Mouse (Mus musculus) hematopoietic stem cell, adult 5-6 weeks (primary cell): ENCODE measurements at regions not wholly inside any gene's neighbourhood (a gene's known extent, or its start where the extent isn't known, plus 50 kb on each side); places are given as distances from the start of the nearest gene placed in this dataset.
A peak's percentile ranks its signal among the peaks of the same experiment; 100 is the strongest.
"Not testable (repeated sequence)": the region's sequence is repeated elsewhere in the genome, so short reads cannot be mapped to it uniquely, and the experiment has no call there.

Experiments used
- ATAC-seq, 2 experiments: fragments of 125-278 bp in 1 of 2; replicated peaks in 1 of 2; 2 replicates each; pipeline ENCODE4 v1.8.0; 2016 to 2017; ENCODE audit warnings: inconsistent platforms in 2 of 2, mild to moderate bottlenecking in 2 of 2, moderate number of reproducible peaks in 2 of 2, low read depth in 1 of 2, moderate TSS enrichment in 1 of 2; ENCODE audit not compliant: low FRiP score in 2 of 2, poor library complexity in 2 of 2, severe bottlenecking in 2 of 2, insufficient read depth in 1 of 2, low TSS enrichment in 1 of 2

DNA sequence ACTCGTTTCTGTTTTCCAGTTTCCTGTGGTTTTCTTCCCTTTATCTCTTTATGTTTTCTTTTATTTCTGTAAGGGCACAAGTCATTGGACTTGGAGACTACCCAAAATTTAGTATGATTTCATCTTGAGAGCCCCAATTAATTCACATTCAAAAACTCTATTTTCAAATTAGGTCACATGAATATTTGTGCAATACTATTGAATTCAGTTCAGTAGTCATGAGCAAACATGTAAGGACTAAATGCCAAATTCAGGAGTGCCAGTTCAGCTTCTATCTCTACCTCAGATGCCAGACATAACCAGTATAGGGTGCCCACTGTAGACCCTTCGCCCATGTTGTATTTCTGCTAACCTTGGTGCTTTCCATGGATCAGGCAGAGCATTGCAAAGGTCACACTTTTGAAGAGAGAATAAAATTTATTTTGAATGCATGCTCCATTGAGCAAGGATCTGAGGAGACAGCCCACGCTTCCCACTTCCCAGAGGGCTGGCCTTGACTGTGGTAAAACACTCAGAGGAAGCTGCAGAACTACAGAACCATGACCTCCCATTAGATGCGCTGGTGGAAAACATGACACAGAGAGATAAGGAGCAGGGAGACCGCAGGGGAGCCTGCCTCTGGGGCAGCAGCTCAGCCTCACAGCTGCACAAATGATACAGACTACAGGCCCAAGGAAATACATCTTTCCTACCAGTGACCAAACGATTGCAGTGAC lies 135.9 kb upstream of the Plxna2 start:
- peak in 1 of 2 experiments; percentile 12; a peak in 1 of 4 replicates for ATAC-seq

DNA sequence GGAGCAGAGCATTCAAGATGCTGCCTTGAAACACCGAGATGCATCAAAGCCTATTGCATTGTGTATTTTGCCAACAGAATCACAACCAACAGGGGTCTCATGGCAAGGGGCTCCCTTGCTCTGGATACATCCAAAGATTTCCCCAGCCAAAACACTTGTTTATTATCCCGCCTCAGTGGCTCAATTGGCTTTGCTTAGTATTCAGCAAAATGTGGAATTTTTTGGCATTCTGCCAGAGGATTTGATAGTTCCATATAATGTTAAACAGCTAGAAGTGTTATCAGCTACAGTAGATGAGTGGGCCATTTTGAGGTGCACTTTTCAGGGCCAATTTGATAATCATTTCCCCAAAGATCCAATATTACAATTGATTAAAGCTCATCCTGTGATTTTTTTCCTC lies 146.7 kb upstream of the Plxna2 start:
- not testable (repeated sequence) for ATAC-seq

DNA sequence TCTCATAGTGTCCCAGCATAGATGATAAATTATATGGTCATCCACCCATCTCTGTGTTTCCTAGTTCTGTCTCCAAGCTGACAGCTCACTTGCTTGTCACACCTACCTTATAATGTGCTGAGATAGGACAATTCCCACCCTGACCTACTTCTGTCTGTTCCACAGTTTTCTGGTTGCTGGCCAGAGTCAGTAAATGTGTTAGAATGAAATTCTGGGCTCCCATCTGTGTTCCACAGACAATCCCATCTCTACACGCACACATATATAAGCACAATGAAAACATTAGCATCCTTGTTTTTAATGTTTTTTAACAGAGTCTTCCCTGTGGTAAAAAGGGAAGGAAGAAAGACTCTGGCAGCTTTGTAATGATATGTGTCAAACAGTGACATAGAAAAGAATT lies 165.5 kb upstream of the Plxna2 start:
- ATAC-seq: no peak

DNA sequence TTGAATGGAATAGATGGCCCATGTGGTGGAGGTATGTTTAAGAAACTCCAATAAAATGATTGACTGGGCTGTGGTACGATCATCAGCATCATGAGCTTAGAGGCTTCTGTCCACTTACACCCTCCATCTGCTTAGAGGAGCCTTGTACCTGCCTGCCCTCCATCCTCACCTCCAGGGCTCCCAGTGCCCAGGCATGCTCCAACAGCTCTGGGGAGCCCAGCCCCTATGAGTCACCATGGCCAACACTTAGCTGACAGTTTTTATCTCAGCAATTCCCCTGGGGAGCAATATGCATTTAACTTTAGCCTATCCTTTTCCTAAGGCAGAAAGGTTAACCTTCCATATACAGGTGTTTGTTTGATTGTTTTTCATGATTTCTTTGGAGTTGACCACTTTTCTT lies 174.3 kb upstream of the Plxna2 start:
- ATAC-seq: no peak

DNA sequence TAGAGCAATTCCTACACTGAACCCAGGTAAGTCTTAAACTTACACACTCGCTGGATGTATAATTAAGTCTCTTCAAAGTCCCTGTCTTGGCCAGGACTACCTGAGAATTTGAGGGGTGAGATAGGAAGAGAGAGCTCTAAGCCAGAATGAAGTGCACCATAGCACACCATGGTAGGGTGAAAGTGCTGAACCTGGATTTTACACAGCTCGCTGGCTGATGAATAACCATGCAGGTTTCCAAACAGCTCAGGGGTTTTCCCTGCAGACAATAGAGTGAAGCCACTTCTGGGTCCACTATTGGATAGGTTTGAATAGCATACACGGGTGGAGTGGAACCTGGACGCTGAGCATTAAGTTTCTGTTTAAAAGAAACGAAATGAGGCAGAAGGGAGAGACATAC lies 180.7 kb upstream of the Plxna2 start:
- no peak for ATAC-seq

DNA sequence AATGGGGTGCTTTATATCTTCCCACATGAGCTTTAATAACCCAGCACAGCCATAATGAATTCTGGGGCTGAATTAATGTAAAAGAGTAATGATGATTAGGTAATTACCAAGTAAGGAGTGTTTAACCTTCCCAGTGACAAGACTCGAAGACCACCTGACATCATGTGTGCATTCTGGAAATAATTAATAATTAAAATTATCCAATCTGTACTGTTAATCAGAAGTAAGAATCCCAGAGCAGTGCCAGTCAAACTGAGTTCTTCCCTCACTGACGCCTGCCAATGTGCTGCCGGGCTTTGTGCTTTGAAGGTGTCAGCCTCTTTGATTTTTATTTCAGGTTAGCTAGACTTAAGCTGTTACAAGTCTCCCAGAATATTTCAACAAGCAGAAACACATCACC lies 183.0 kb upstream of the Plxna2 start:
- no peak for ATAC-seq

DNA sequence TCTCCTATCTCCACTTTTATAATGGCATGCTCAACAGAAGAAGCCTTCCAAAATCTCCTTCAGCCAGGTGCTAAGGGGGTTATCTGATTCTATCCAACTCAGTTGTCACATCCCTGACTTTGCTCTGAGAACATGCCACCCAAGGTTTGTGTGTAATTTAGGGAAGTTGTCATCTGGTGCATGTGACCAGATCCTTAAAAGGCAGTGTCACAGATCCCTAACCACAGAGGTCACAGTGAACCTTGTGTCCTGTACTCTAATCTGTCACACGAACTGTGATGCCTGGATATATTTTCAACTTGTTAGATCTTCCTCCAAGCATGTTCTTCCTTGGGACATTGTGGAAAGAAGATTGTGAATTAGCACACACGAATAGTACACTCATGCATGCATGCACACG lies 189.4 kb upstream of the Plxna2 start:
- ATAC-seq: peak; percentile 56 to 63; a peak in 3 of 4 replicates

DNA sequence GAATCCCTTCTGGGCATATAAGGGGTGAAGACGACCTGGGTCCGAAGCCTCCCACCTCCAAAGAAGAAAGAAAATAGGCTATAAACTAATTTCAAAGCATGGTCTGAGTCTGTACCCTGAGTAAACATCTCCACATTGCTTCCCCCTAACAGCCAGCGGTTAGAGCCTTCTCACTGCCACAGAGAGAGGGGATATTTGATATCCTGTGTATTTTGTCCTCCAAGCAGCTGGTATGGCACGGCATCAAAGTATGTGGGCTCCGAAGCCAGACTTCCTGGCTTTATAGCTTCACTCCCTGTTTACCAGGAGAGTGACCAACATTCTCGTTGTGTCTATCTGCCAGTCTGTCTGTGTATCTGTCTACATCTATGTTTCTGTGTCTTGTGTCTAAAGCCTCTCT lies 191.7 kb upstream of the Plxna2 start:
- no peak for ATAC-seq

DNA sequence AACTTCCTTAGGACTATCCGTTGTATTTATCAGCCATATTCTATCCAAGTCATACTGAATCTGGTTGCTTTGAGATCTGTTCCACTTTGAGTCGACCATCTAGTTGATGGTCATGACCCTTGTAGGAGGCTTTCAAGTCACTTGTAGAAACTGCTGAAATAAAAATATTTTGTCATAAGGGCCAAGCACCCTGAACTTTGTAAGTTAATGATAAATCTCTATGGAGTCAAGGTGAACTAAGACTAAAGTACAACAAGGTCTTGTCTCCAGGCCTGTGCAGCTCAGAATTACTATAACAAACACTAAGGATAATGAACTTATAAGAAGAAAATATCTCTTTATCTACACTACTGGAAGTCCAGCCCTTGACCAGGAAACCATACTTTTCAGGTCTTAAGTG lies 193.8 kb upstream of the Plxna2 start:
- no peak for ATAC-seq

DNA sequence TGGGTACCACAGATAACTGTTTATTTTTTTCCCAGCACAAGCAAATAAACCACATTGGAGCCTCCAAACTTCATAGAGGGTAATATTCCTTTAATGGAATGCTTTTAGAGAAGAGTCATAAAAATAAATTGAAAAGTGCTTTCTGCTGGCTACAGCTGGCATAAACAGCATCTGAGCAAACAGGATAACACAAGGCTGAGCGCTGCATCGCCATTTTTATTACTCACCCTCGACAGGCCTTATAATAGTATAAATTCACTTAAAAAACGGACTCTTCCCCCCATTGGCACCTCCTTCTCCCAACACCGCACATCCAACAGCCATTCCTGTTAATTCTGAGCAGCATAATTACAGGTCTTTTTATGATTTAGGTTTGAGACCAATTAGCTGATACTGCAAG lies 205.8 kb upstream of the Plxna2 start:
- ATAC-seq: no peak

DNA sequence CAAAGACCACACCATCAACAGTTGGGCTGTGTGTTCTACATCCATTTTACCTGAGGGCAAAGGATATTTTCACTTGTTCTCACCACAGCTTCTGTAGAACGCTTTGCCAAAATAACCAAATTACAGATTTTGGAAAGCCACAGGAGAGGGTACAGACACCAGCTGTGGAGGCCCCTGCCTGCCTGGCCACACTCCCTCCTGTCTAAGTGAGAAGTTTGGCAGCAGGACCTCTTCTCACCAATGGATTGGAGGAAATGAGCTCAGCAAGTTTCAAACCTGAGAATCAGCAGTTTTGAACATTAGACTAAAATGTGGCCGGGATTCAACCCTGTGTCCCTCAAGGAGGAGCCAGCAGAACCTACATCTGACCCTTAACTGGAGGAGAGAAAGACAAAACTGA lies 206.2 kb upstream of the Plxna2 start:
- no peak for ATAC-seq

DNA sequence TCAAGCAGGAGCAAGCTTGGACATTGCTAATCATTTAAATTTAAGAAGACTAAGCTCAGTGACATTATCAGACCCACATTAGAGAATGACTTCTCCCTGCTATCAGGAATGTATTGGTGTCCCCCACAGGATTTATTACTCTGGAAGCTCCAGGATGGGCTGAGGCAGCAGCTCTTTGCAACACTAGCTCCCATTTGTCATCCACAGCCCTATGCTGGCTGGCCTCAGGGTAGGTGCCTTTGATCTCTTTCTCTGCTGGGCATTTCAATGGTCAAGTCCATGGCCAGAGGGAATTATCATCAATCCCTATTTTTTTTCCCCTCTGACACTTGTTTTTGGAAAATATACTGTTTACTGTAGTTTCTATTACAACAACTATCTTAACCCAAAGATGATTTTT lies 218.7 kb upstream of the Plxna2 start:
- ATAC-seq: no peak

DNA sequence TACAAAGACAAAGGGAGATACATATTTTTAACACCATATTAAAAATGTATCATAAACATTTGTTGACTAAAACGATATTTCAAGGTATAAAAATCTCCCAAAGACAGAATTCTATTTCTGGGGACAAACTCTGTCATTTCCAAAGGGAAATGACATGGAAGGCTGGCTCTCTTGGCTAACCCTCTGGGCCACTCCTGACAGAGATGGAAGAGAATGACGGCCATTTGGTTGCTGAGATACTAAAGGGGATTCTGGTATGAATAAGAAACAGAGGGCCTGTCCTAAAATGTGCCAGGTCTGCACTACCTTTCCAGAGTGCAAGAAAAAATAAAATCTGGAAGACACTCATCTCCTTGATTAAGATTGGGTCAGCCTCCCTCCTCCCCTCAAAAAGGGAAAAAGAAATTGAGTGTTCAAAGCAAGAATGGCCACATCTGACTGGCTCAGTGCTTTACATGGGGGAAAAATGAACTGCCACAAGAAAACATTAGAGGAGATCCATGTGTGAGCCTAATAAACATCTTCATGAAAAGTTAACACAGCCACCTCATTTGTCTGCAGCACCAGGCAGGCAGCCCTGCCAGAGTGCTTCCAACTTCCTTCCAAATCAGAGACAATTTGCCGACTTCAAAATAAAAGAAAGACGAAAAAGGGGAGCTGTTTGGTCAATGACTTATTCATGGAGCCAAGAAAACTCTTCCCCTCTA lies 221.1 kb upstream of the Plxna2 start:
- no peak for ATAC-seq

DNA sequence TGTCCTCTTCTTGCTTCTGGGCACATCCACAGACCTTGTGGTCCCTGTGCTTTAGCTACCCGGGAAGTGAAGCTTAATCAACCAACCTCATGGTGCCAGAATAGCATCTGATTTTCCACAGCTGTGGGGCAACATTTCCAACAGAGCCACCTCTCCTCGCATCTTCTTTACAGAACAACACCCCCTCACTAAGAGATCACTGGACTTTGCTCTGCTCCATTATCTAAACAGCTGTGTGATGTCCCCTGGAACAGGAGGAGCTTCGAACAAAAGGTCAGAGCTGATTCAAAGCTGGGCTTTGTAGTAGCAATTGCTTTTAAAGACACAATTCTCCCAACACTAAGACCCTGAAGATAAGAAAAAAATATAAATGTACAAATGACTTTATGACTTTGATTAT lies 224.3 kb upstream of the Plxna2 start:
- ATAC-seq: no peak

DNA sequence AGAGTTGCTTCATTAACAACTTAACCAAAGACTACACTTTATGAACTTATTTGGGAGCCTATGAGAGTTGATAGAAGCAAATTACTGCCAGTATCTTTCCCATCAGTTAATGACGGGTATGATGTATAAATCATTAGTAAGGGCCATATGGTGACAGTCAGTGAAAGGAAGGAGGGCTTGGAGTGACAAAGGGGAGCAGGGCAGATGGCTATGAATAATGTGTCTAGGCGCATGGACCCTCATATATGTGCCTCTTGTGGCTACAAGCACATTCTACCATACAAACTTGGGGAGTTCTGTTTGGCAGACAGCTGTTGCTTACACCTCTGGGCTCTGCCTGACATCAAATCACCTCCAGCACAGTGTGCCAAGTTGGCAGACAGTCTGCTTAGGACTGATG lies 227.8 kb upstream of the Plxna2 start:
- ATAC-seq: no peak

DNA sequence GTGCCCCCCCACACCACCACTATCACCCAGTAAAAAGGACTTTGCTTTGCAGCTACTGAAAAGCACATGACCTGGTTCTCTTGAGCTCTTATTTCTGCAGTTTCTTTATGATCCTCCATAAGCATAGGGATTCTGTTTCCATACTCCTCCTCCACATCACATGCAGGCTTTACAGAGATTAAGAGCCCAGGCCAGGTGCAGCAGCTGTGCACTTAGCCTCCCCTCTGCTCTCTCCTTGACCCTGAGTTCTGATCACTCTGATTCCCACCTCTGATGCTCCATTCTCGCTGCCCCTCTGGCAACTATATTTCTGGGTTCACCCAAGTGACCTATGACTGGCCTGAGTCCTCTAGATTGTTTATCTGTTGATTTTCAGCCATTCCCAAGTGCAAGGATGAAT lies 239.9 kb upstream of the Plxna2 start:
- no peak for ATAC-seq

DNA sequence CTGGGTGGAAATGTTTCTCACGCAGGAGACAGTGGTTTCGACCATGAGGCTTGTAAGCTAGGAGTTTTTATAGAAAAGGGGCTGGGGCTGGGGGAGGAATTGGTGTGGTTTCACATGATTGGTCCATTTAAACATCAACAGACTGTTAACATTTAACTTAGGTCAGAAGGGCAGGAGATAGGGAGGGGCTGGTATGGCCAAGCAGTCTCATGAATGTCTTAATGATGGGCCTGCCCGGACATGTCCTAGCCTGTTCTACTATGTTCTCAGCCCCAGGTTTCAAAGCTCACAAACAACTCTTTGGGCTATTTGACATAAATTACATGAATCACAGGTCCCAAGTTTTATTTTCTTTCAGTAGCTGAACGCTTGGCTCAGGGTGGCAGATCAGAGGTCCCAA lies 244.5 kb upstream of the Plxna2 start:
- not testable (repeated sequence) for ATAC-seq

DNA sequence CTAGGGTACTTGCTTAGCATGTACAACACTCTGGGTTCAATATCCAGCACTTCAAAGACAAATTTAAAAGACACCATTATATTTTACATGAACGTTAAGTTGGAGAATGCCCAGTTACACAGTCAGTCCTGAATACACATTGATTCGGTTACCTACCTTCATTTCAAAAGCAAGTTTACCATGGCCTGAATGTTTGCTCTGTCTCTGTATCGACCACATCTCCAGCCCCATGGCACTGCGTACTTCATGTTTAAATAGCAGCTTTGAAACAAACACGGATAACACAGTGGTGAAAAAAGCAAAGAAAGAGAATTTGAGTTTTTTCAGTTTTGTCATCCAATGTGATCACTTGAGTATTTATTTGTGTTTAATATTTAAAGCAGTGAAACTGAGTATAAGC lies 254.1 kb upstream of the Plxna2 start:
- ATAC-seq: no peak

DNA sequence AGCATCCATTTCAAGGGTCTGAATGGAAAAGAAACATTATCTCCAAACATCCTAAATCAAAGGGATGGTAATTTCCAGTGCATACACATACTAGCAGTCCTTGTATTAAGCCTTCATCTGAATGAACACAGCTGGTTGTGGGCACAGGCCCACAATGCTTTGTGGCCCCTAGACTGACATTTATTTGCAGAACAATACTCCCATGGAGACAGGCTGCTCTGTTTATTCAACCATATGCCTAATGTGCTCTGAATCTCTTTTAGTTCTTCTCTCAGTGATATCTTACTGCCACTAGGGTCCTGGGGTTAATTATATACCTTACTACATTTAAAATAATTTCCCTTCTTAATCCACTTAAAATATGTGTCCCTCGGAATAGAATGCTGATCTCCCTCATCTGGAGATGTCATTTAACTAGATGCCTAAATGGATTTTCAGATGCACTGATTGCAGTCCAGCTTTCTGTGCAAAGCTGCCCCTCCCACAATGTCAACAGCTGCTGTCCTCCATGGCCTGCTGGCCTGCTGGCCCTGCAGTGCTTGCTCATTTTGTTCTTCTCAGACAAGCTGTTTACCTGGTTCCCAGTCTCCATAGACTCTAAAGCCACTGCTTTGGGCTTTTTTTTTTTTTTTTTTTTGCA lies 254.8 kb upstream of the Plxna2 start:
- no peak for ATAC-seq
